Mouse (Mus musculus): Measurements from ENCODE around the gene Oprd1.
A peak's percentile ranks its signal among the peaks of the same experiment; 100 is the strongest.

Gene Oprd1

GRCm38 (mm10) chr4:132144080-132144841 lies at the start of gene Oprd1:
Gene Oprd1 (minus strand): TSS chr4:132144486.
- DNase-seq, result no peak

GRCm38 (mm10) chr4:132187826-132188401 lies 43.6 kb upstream of the Oprd1 start:
- no peak for DNase-seq

- DNase-seq, result no peak
Measured at GRCm38 (mm10) chr4:132183162-132183561, 38.9 kb upstream of the Oprd1 start.

GRCm38 (mm10) chr4:132181721-132182658 lies 37.7 kb upstream of the Oprd1 start:
- no peak for DNase-seq

- DNase-seq, result peak; percentile 69
Measured at GRCm38 (mm10) chr4:132180710-132181109, 36.4 kb upstream of the Oprd1 start.

GRCm38 (mm10) chr4:132178630-132179059 lies 34.4 kb upstream of the Oprd1 start:
- DNase-seq, result peak; percentile 81

- DNase-seq, result no peak
Measured at GRCm38 (mm10) chr4:132176474-132176873, 32.2 kb upstream of the Oprd1 start.

- DNase-seq, result no peak
Measured at GRCm38 (mm10) chr4:132170891-132171290, 26.6 kb upstream of the Oprd1 start.

GRCm38 (mm10) chr4:132169761-132170160 lies 25.5 kb upstream of the Oprd1 start:
- no peak for DNase-seq

GRCm38 (mm10) chr4:132169271-132169670 lies 25.0 kb upstream of the Oprd1 start:
- DNase-seq, result no peak

GRCm38 (mm10) chr4:132167436-132167835 lies 23.1 kb upstream of the Oprd1 start:
- DNase-seq, result peak; percentile 31

- DNase-seq, result no peak
Measured at GRCm38 (mm10) chr4:132166350-132167290, 22.3 kb upstream of the Oprd1 start.

GRCm38 (mm10) chr4:132165691-132166090 lies 21.4 kb upstream of the Oprd1 start:
- no peak for DNase-seq

GRCm38 (mm10) chr4:132156941-132157622 lies 12.8 kb upstream of the Oprd1 start:
- DNase-seq, result no peak

- DNase-seq, result no peak
Measured at GRCm38 (mm10) chr4:132154877-132155670, 10.8 kb upstream of the Oprd1 start.

- peak; percentile 34 for DNase-seq
Measured at GRCm38 (mm10) chr4:132151673-132152072, 7.4 kb upstream of the Oprd1 start.

- no peak for DNase-seq
Measured at GRCm38 (mm10) chr4:132146201-132146600, 1.9 kb upstream of the Oprd1 start.

GRCm38 (mm10) chr4:132145092-132145491 lies 806 bp upstream of the Oprd1 start:
- no peak for DNase-seq

- DNase-seq, result no peak
Measured at GRCm38 (mm10) chr4:132138640-132139039, 5.6 kb downstream of the Oprd1 start.

GRCm38 (mm10) chr4:132137013-132137412 lies 7.3 kb downstream of the Oprd1 start:
- DNase-seq, result no peak

- DNase-seq, result no peak
Measured at GRCm38 (mm10) chr4:132133920-132134319, 10.4 kb downstream of the Oprd1 start.
